Mouse (Mus musculus): ENCODE results near the gene Olfr1206. TPM values are rescaled to one million over a fixed set of nuclear protein-coding genes. Genes with fewer than 3 reads are reported as not detected.

The Olfr1206 gene
- polyA plus RNA-seq (2015; fragmentation: Nextera tagmentation; extraction: Ambion mirVana), result not detected in 2 replicates

DNA sequence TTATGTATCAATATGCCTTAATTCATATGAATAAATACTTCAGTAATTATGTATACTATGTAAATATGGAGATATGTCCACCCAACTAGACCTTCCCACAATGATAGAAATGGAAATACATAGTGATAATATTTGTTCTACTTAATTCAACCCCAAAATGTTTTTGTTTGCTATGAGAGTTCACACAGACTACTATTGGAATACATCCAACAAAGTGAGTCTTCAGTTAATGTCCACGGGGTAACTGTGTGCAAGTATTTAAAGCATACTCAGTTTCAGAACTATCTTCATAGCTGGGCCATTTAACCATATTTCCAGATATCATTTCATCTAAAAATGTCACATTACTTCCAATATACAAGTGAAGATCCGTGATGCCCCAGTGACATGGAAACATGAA, at the start of gene Olfr1206:
TSS of gene Olfr1206 (plus strand) at position 301 of the 400 bp plus-strand sequence.
- no peak within 1 kb of the TSS for H3K9ac ChIP-seq (ENCODE audit: low read depth, low read length)
- no peak for ATAC-seq (ENCODE audit: low read depth)

DNA sequence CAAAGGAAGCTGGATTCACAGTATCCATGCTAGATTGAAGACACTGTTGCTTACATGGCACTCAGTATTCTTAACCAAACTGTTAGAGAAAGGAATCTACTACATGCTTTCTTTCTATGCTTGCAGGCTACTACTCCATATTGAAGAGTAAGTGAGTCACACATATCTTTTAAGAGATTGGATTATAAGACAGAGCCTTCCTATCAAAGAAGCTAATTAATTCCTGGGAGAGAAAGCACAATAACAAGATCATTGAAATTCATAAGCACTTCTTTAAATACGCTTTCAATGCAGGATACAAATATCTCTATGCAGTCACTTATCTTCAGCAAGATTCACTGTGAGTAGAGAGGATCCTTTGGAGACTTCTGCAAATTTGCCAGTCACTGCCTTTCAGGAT, 48.8 kb upstream of the Olfr1206 start, which contains the start of gene Olfr1202:
TSS of gene Olfr1202 (plus strand) at position 301 of the 400 bp plus-strand sequence.
- no peak for ATAC-seq (ENCODE audit: low read depth)
- no peak within 1 kb of the TSS for H3K4me2 ChIP-seq (ENCODE audit: low read depth, low read length)
- no peak within 1 kb of the TSS for H3K27ac ChIP-seq (ENCODE audit: low read length)
- no peaks in the 10 kb centered on the region for H3K9me3 ChIP-seq (replicated peaks; ENCODE audit: control insufficient read depth, low read length)
- H3K27me3 ChIP-seq (ENCODE audit: control insufficient read depth, insufficient read depth, low read depth, low read length), result no peaks in the 10 kb centered on the region
- H3K9ac ChIP-seq (ENCODE audit: low read depth, low read length), result no peak within 1 kb of the TSS
- H3K36me3 ChIP-seq (ENCODE audit: control insufficient read depth, insufficient read depth), result no peaks in the 10 kb centered on the region
- H3K4me3 ChIP-seq (ENCODE audit: low read depth, low read length), result no peak within 1 kb of the TSS
- no peaks in the 10 kb centered on the region for H3K4me1 ChIP-seq (ENCODE audit: control insufficient read depth, low read depth, low read length)
- 51% methylated on average over 1 of the region's 1 CpGs for WGBS (ENCODE audit: insufficient replicate concordance)

More for the DNA sequence above, at the start of gene Olfr1206:
- Histone ChIP-seq H3K4me1 (ENCODE audit: control insufficient read depth, low read depth, low read length) (no peaks in the 10 kb centered on the region), H3K36me3 (ENCODE audit: control insufficient read depth, insufficient read depth) (no peaks in the 10 kb centered on the region), H3K27ac (ENCODE audit: low read length) (no peak within 1 kb of the TSS), H3K4me2 (ENCODE audit: low read depth, low read length) (no peak within 1 kb of the TSS), H3K4me3 (ENCODE audit: low read depth, low read length) (no peak within 1 kb of the TSS), H3K27me3 (ENCODE audit: control insufficient read depth, insufficient read depth, low read depth, low read length) (no peaks in the 10 kb centered on the region), H3K9me3 (replicated peaks; ENCODE audit: control insufficient read depth, low read length) (no peaks in the 10 kb centered on the region)
- WGBS (ENCODE audit: insufficient replicate concordance), result 52% methylated on average over 2 of the region's 2 CpGs

DNA sequence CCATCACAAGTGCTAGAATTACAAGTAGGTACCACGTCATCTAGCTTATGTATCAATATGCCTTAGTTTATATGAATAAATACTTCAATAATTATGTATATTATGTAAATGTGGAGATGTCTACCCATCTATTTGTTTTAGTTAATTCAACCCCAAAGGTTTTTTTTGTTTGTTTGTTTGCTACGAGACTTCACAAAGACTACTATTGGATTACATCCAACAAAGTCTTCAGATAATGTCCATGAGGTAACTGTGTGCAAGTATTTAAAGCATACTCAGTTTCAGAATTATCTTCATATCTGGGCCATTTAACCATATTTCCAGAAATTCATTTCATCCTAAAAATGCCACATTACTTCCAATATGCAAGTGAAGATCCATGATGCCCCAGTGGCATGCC, 33.6 kb upstream of the Olfr1206 start, which contains the start of gene Olfr1205:
TSS of gene Olfr1205 (plus strand) at position 301 of the 400 bp plus-strand sequence.
- H3K4me2 ChIP-seq (ENCODE audit: low read depth, low read length), result no peak within 1 kb of the TSS
- 64% methylated on average over 2 of the region's 2 CpGs for WGBS (ENCODE audit: insufficient replicate concordance)
- no peaks in the 10 kb centered on the region for H3K27me3 ChIP-seq (ENCODE audit: control insufficient read depth, insufficient read depth, low read depth, low read length)
- H3K9me3 ChIP-seq (replicated peaks; ENCODE audit: control insufficient read depth, low read length), result no peaks in the 10 kb centered on the region
- no peaks in the 10 kb centered on the region for H3K36me3 ChIP-seq (ENCODE audit: control insufficient read depth, insufficient read depth)
- no peak within 1 kb of the TSS for H3K9ac ChIP-seq (ENCODE audit: low read depth, low read length)
- ATAC-seq (ENCODE audit: low read depth), result no peak
- H3K4me3 ChIP-seq (ENCODE audit: low read depth, low read length), result no peak within 1 kb of the TSS
- H3K4me1 ChIP-seq (ENCODE audit: control insufficient read depth, low read depth, low read length), result no peaks in the 10 kb centered on the region
- no peak within 1 kb of the TSS for H3K27ac ChIP-seq (ENCODE audit: low read length)

GRCm38 (mm10) chr2:88838477-88838876, 24.6 kb upstream of the Olfr1206 start:
- Histone ChIP-seq H3K27ac (ENCODE audit: low read length) (no peak overlapping the region), H3K27me3 (ENCODE audit: control insufficient read depth, insufficient read depth, low read depth, low read length) (no peaks in the 10 kb centered on the region), H3K4me1 (ENCODE audit: control insufficient read depth, low read depth, low read length) (no peaks in the 10 kb centered on the region), H3K4me3 (ENCODE audit: low read depth, low read length) (no peak overlapping the region), H3K9ac (ENCODE audit: low read depth, low read length) (no peak overlapping the region), H3K9me3 (replicated peaks; ENCODE audit: control insufficient read depth, low read length) (no peaks in the 10 kb centered on the region), H3K4me2 (ENCODE audit: low read depth, low read length) (no peak overlapping the region), H3K36me3 (ENCODE audit: control insufficient read depth, insufficient read depth) (no peaks in the 10 kb centered on the region)
- WGBS (ENCODE audit: insufficient replicate concordance), result 55% methylated on average over 2 of the region's 2 CpGs
- ATAC-seq (ENCODE audit: low read depth), result no peak

DNA sequence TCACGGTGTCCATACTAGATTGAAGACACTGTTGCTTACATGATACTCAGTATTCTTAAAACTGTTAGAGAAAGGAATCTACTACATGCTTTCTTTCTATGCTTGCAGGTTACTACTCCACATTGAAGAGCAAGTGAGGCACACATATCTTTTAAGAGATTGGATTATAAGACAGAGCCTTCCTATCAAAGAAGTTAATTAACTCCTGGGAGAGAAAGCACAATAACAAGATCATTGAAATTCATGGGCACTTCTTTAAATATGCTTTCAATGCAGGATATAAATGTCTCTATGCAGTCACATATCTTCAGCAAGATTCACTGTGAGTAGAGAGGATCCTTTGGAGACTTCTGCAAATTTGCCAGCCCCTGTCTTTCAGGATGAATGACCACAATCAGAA, 14.0 kb upstream of the Olfr1206 start, which contains the start of gene Olfr1204:
TSS of gene Olfr1204 (plus strand) at position 301 of the 400 bp plus-strand sequence.
- no peak for ATAC-seq (ENCODE audit: low read depth)
- Histone ChIP-seq H3K36me3 (ENCODE audit: control insufficient read depth, insufficient read depth) (no peaks in the 10 kb centered on the region), H3K4me2 (ENCODE audit: low read depth, low read length) (no peak within 1 kb of the TSS), H3K4me3 (ENCODE audit: low read depth, low read length) (no peak within 1 kb of the TSS), H3K27me3 (ENCODE audit: control insufficient read depth, insufficient read depth, low read depth, low read length) (no peaks in the 10 kb centered on the region), H3K4me1 (ENCODE audit: control insufficient read depth, low read depth, low read length) (no peaks in the 10 kb centered on the region), H3K9ac (ENCODE audit: low read depth, low read length) (no peak within 1 kb of the TSS), H3K9me3 (replicated peaks; ENCODE audit: control insufficient read depth, low read length) (no peaks in the 10 kb centered on the region), H3K27ac (ENCODE audit: low read length) (no peak within 1 kb of the TSS)
- WGBS (ENCODE audit: insufficient replicate concordance), result 54% methylated on average over 1 of the region's 1 CpGs

GRCm38 (mm10) chr2:88902211-88902610, 39.2 kb downstream of the Olfr1206 start, which contains the start of gene Olfr1208:
TSS of gene Olfr1208 (minus strand) at chr2:88902311.
- H3K36me3 ChIP-seq (ENCODE audit: control insufficient read depth, insufficient read depth), result no peaks in the 10 kb centered on the region
- H3K27me3 ChIP-seq (ENCODE audit: control insufficient read depth, insufficient read depth, low read depth, low read length), result no peaks in the 10 kb centered on the region
- ATAC-seq (ENCODE audit: low read depth), result no peak
- no peaks in the 10 kb centered on the region for H3K4me1 ChIP-seq (ENCODE audit: control insufficient read depth, low read depth, low read length)
- no peak within 1 kb of the TSS for H3K4me3 ChIP-seq (ENCODE audit: low read depth, low read length)
- H3K9me3 ChIP-seq (replicated peaks; ENCODE audit: control insufficient read depth, low read length), result no peaks in the 10 kb centered on the region
- H3K9ac ChIP-seq (ENCODE audit: low read depth, low read length), result no peak within 1 kb of the TSS
- no peak within 1 kb of the TSS for H3K4me2 ChIP-seq (ENCODE audit: low read depth, low read length)
- no peak within 1 kb of the TSS for H3K27ac ChIP-seq (ENCODE audit: low read length)

DNA sequence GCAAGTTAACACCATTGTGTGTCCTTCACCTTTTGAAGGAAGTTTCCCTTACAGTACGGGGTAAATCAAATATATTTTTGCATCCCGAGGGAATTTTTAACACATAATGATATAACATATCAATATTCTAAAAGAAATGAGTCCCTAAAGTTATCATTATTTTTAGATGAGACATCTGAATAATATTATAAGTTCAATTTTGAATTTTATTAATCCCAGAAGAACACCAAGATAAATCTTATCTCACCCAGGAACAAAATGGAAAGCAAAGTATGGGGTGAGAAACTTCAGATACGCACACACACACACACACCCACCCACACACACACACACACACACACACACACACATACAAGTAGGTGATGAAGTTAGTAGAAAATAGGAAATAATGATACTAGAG, 52.0 kb downstream of the Olfr1206 start, which contains the start of gene Olfr1209:
TSS of gene Olfr1209 (minus strand) at position 101 of the 400 bp plus-strand sequence.
- Histone ChIP-seq H3K9ac (ENCODE audit: low read depth, low read length) (no peak within 1 kb of the TSS), H3K4me1 (ENCODE audit: control insufficient read depth, low read depth, low read length) (no peaks in the 10 kb centered on the region), H3K4me3 (ENCODE audit: low read depth, low read length) (no peak within 1 kb of the TSS), H3K27me3 (ENCODE audit: control insufficient read depth, insufficient read depth, low read depth, low read length) (no peaks in the 10 kb centered on the region), H3K27ac (ENCODE audit: low read length) (no peak within 1 kb of the TSS), H3K4me2 (ENCODE audit: low read depth, low read length) (no peak within 1 kb of the TSS), H3K9me3 (replicated peaks; ENCODE audit: control insufficient read depth, low read length) (no peaks in the 10 kb centered on the region), H3K36me3 (ENCODE audit: control insufficient read depth, insufficient read depth) (no peaks in the 10 kb centered on the region)
- ATAC-seq (ENCODE audit: low read depth), result no peak
- WGBS (ENCODE audit: insufficient replicate concordance), result 55% methylated on average over 3 of the region's 3 CpGs

Other genes with a start within 250 kb of the Olfr1206 start
- not detected in 2 replicates for gene Olfr1191-ps1, start 222.7 kb upstream of the Olfr1206 start, polyA plus RNA-seq (2015; fragmentation: Nextera tagmentation; extraction: Ambion mirVana)
- not detected in 2 replicates for gene Olfr1192-ps1, start 214.7 kb upstream of the Olfr1206 start, polyA plus RNA-seq (2015; fragmentation: Nextera tagmentation; extraction: Ambion mirVana)
- not detected in 2 replicates for gene Olfr1193, start 187.6 kb upstream of the Olfr1206 start, polyA plus RNA-seq (2015; fragmentation: Nextera tagmentation; extraction: Ambion mirVana)
- gene Olfr1195, start 174.0 kb upstream of the Olfr1206 start, polyA plus RNA-seq (2015; fragmentation: Nextera tagmentation; extraction: Ambion mirVana), result not detected in 2 replicates
- gene Olfr1196, start 158.6 kb upstream of the Olfr1206 start, polyA plus RNA-seq (2015; fragmentation: Nextera tagmentation; extraction: Ambion mirVana), result not detected in 2 replicates
- not detected in 2 replicates for gene Olfr1197, start 130.9 kb upstream of the Olfr1206 start, polyA plus RNA-seq (2015; fragmentation: Nextera tagmentation; extraction: Ambion mirVana)
- gene Olfr1198, start 111.9 kb upstream of the Olfr1206 start, polyA plus RNA-seq (2015; fragmentation: Nextera tagmentation; extraction: Ambion mirVana), result not detected in 2 replicates
- not detected in 2 replicates for gene Olfr1199, start 102.8 kb upstream of the Olfr1206 start, polyA plus RNA-seq (2015; fragmentation: Nextera tagmentation; extraction: Ambion mirVana)
- not detected in 2 replicates for gene Olfr1200, start 92.7 kb upstream of the Olfr1206 start, polyA plus RNA-seq (2015; fragmentation: Nextera tagmentation; extraction: Ambion mirVana)
- gene Olfr1201, start 70.2 kb upstream of the Olfr1206 start, polyA plus RNA-seq (2015; fragmentation: Nextera tagmentation; extraction: Ambion mirVana), result not detected in 2 replicates
- gene Olfr1202, start 48.7 kb upstream of the Olfr1206 start, polyA plus RNA-seq (2015; fragmentation: Nextera tagmentation; extraction: Ambion mirVana), result not detected in 2 replicates
- gene Olfr1205, start 33.5 kb upstream of the Olfr1206 start, polyA plus RNA-seq (2015; fragmentation: Nextera tagmentation; extraction: Ambion mirVana), result not detected in 2 replicates
- gene Olfr1204, start 13.9 kb upstream of the Olfr1206 start, polyA plus RNA-seq (2015; fragmentation: Nextera tagmentation; extraction: Ambion mirVana), result not detected in 2 replicates
- gene Olfr1208, start 39.1 kb downstream of the Olfr1206 start, polyA plus RNA-seq (2015; fragmentation: Nextera tagmentation; extraction: Ambion mirVana), result not detected in 2 replicates
- not detected in 2 replicates for gene Olfr1209, start 51.9 kb downstream of the Olfr1206 start, polyA plus RNA-seq (2015; fragmentation: Nextera tagmentation; extraction: Ambion mirVana)
- not detected in 2 replicates for gene Olfr1211, start 74.9 kb downstream of the Olfr1206 start, polyA plus RNA-seq (2015; fragmentation: Nextera tagmentation; extraction: Ambion mirVana)
- not detected in 2 replicates for gene Olfr1212, start 90.7 kb downstream of the Olfr1206 start, polyA plus RNA-seq (2015; fragmentation: Nextera tagmentation; extraction: Ambion mirVana)
- not detected in 2 replicates for gene Gm13762, start 117.0 kb downstream of the Olfr1206 start, polyA plus RNA-seq (2015; fragmentation: Nextera tagmentation; extraction: Ambion mirVana)
- gene Olfr1214, start 129.4 kb downstream of the Olfr1206 start, polyA plus RNA-seq (2015; fragmentation: Nextera tagmentation; extraction: Ambion mirVana), result not detected in 2 replicates
- not detected in 2 replicates for gene Olfr1215, start 143.7 kb downstream of the Olfr1206 start, polyA plus RNA-seq (2015; fragmentation: Nextera tagmentation; extraction: Ambion mirVana)
- gene Olfr1216, start 155.1 kb downstream of the Olfr1206 start, polyA plus RNA-seq (2015; fragmentation: Nextera tagmentation; extraction: Ambion mirVana), result not detected in 2 replicates
- not detected in 2 replicates for gene Olfr1217, start 168.8 kb downstream of the Olfr1206 start, polyA plus RNA-seq (2015; fragmentation: Nextera tagmentation; extraction: Ambion mirVana)
- gene Olfr1218, start 198.0 kb downstream of the Olfr1206 start, polyA plus RNA-seq (2015; fragmentation: Nextera tagmentation; extraction: Ambion mirVana), result not detected in 2 replicates
- gene Olfr1219, start 220.3 kb downstream of the Olfr1206 start, polyA plus RNA-seq (2015; fragmentation: Nextera tagmentation; extraction: Ambion mirVana), result not detected in 2 replicates
- not detected in 2 replicates for gene Olfr1220, start 243.6 kb downstream of the Olfr1206 start, polyA plus RNA-seq (2015; fragmentation: Nextera tagmentation; extraction: Ambion mirVana)